Mouse (Mus musculus): Measurements from ENCODE around the gene Gm8113.
"Not testable (repeated sequence)": the region's sequence is repeated elsewhere in the genome, so short reads cannot be mapped to it uniquely, and the experiment has no call there.

Gm8113 gene

DNA sequence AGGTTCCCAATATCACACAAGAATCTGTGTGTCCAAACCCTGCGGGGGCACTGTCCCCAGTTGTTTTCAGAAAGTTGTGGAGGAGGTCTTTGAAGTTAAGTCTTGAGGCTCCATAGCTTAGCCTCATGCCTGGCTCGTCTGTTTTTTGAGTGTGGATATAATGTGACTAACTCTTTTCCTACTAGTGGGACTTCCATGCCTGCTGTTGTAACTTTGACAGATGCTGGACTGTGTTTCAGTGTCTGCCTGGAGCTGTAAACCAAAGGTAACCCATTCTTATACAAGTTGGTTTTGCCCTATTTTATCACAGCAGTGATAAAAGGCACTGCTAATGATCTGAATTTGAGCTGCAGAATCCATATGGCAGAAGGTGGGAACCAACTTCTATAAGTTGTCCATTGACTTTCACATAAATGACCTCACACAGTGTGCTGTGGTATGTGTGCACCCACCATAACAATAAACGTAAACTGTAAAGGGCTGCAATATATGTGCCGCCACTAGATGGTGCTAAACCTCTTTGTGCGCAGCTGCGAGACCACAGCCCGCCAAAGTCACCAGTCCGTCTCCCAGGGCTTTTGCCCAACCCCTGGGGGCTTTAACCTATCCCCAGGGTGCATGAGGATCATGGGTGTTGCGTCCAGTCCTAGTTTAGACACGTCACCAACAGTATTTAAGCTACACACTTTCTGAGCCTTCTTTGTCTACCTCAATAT lies at the start of gene Gm8113:
Gene Gm8113 (plus strand): TSS at position 703 of the 716 bp plus-strand sequence.
- DNase-seq, result peak; percentile 25 to 50

DNA sequence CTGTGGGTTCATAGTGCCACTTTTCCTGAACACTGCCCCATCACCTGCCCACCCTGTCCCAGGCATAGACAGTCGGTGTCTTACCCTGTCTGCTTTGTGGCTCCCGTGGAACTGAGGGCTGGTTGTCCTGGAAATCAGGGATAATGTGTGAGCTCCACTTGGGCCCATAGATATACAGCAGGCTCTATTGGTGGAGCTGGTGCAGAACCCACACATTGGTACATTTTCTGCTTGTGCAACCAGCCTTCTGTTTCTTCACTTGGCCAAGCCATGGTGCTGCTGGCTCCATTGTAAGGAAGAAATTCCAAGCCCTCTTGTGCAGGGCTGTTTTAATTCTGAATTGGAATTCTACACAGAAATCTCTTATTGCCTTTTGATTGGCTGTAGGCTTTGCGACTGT lies 49.8 kb upstream of the Gm8113 start, which contains the start of gene Ear1:
Gene Ear1 (minus strand): TSS at position 101 of the 400 bp plus-strand sequence.
- DNase-seq, result not testable (repeated sequence)

DNA sequence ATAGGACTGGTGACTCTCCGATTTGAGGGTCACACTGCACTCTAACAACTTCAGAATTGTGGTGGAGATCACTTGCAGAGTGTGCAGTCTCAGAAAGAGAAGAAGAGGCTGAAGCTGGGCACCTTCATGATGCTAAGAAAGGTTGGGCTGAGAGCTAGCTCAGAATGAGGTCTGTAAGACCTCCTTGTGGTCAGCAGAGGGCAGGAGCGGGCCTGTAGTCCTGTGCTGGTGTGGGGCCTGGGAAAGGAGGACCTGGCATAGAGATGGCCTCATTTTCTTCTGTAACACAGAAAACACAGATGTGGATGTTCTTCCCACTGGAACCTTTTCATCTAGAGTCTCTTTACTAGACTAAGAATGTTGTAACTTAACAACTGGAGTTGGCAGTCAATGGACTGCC lies 47.4 kb upstream of the Gm8113 start:
- not testable (repeated sequence) for DNase-seq

DNA sequence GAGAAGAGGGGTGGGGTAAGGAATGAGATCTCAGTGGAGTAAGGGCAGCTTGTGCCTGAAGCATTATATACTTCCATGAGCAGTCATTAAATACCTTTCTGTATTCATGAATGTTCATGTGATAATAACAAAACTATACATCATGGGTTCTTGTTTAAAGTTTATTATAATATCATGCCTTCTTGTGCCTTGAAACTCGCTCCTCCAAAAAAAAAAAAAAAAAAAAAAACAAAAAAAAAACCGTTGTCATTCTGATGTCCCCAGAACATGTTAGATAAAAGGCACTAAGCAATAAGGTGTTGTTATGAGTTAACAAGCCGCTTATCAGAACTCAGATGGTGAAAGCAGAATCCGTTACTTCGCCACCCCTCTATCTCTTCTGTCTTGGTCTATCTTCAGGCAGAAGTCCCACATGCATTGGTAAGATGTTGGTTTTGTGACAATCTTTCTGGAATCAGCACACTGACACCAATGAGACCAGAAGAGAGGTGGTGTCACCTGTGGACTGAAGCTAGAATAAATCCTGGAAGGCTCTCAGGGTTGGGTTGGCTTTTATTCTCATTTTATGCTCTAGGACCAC lies 45.1 kb upstream of the Gm8113 start:
- DNase-seq, result not testable (repeated sequence)

DNA sequence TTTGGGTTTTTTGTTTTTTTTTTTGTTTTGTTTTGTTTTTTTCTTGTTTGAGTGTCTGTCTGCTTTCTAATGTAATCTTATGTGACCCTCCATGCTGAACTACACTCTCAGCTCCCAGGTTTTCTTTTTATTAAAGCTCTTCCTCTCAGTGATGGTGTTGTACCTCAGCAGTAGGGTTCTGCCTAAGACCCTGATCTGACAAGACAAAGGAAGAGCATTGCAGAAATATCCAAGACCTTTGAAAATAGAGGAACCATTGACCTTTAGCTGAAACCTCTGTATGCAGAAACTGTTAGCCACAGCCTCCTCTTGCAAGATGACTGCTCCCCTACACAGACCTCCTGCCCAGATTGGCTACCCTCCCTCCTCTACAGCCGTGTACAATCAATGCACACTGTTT lies 39.0 kb upstream of the Gm8113 start:
- not testable (repeated sequence) for DNase-seq

DNA sequence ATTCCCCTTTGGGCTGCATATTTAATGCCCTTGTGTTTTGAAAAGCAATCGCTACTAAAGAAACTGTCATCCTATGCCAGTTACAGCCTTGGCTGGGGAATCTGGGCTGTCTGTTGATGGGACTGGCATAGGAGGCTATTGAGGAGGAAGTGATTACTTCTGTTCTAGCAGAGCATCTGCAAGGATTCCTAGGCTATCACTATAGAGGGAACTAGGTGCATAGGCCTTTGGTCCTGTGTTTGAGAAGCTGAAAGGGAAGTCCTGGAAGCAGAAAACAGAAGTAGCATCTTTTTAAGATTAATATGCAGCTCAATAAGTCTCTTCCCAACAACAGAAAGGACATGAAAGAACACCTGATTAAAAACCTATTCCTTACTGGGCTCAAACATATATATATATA lies 33.9 kb upstream of the Gm8113 start:
- DNase-seq, result not testable (repeated sequence)

DNA sequence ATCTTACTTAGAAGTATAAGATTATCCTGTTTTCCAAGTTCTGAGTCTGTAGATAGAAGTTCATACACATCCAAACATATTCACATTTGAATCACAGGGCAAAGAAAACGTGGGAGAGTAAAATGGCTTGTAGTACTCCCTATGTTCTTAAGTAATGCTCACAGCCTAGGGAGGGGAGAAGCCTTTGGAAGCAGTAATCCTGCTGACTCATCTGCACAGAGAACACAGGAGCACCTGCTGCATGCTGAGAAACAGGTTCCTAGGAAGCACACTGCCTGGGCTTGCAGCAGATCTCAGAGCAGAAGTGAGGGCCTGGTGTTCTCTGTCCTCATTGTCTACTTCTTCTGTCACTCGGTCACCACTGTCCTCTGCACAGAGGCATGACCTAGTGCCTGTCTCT lies 29.8 kb upstream of the Gm8113 start:
- not testable (repeated sequence) for DNase-seq

DNA sequence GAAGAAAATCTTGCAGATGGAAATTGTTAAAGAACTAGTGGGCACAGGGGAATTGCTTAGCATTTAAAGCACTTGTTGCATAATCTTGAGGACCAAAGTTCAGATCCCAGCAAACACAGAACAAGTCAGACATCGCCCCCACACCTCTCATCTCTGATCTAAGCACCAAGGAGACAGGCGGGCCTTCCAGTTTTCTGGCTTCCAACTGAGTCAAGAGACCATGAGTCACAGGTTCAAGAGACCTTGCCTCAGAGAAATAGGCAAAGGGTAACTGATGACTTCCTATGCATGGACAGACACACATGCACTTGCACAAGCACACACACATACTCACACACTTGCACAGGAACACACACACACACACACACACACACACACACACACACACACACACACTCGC lies 26.6 kb upstream of the Gm8113 start:
- DNase-seq, result not testable (repeated sequence)

DNA sequence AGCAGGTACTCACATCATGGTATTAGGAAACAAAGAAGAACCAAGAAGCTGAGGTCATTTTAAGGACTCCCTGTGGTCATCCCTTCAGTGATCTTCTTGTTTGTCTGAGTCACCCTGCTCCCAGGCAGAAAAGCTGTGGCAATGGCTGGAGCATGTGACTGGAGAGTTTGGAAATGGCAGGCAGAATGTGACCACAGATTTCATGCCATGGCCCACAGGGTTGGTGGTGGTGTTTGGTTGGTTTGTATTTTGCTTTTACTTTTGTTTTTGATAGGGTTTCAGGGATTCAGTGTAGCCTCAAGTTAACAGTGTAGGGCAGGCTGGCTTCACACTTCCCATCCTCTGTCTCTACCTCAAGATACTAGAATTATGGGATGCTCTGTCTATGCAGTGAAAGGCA lies 7.0 kb upstream of the Gm8113 start:
- DNase-seq, result not testable (repeated sequence)

DNA sequence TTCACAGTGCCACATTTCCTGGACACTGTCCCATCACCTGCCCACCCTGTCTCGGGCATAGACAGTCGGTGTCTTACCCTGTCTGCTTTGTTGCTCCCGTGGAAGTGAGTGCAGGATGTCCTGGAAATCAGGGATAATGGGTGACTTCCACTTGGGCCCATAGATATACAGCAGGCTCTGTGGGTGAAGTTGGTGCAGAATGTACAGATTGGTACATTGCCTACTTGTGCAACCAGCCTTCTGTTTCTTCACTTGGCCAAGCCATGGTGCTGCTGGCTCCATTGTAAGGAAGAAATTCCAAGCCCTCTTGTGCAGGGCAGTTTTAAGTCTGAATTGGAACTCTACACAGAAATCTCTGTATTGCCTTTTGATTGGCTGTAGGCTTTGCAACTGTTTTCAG lies 1.7 kb upstream of the Gm8113 start, which contains the start of gene Ear10:
Gene Ear10 (minus strand): TSS at position 101 of the 400 bp plus-strand sequence.
- DNase-seq, result not testable (repeated sequence)

DNA sequence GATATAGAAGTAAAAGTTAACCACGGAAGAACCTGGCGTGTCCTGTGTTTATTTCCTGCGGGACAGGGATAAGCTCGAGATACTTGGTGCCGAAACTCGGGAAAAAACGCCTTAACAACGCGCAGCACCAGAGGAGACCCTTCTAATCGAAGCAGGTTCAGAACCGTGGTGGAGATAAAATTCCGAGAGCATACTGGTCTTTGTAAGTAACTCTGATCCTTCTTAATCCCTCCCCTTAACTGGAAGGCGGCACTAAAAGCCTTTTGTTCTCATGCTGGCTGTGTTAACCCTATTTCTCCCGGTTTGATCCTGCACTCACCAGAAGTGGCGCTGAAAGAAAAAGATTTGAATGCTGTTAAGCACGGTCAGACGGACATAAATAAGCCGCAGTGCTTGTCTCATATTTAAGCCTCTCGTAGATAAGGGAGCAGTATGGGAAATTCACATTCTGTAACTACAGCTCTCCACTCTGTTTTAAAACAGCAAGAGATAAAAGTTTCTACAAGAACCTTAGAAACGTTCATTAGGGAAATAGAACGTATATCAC lies 287 bp downstream of the Gm8113 start:
- DNase-seq, result not testable (repeated sequence)

DNA sequence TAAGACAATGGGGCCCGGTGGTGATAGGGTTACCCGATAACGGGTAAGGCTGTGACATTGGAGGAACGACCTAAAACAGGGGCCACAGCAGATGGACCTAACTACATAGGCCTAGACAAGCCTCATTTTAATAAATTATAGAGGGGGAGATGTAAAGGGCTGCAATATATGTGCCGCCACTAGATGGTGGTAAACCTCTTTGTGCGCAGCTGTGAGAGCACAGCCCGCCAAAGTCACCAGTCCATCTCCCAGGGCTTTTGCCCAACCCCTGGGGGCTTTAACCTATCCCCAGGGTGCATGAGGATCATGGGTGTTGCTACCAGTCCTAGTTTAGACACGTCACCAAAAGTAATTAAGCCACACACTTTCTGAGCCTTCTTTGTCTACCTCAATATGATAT lies 7.8 kb downstream of the Gm8113 start:
- DNase-seq, result peak in 1 of 2 experiments; percentile 1

DNA sequence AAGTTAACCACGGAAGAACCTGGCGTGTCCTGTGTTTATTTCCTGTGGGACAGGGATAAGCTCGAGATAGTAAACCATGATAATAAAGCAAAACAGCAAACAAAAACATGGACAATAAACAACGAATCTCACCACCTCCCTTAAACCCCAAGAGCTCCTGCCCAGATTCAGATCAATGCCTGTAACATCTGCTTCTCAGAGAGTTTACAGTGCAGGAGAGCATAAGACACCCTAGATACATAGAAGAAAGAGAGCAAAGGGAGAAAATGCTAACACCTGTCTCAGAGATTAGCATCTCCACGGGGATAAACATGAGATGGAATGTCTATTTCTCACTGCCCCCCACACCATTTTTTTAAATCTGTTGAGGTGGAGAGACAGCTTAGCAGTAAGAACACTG lies 8.2 kb downstream of the Gm8113 start:
- DNase-seq, result not testable (repeated sequence)

DNA sequence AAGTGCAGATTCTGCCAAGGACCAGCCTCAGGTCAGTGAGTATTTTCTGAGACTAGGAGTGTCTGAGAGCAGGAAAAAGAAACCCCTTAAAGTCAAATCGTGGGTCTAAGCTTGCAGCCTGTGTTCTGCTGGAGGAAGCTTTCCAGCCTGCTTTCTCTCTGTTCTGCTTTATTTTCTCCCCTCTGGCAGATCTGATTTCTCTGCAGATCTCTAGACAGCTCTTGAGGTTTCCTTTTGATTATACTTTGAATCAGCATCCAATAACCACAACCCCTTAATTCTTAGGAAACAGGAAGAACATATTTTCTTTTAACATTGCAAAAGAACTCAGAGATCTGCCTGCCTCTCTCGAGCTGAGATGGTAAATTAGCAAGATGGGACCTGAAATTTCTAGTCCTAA lies 28.2 kb downstream of the Gm8113 start:
- not testable (repeated sequence) for DNase-seq

DNA sequence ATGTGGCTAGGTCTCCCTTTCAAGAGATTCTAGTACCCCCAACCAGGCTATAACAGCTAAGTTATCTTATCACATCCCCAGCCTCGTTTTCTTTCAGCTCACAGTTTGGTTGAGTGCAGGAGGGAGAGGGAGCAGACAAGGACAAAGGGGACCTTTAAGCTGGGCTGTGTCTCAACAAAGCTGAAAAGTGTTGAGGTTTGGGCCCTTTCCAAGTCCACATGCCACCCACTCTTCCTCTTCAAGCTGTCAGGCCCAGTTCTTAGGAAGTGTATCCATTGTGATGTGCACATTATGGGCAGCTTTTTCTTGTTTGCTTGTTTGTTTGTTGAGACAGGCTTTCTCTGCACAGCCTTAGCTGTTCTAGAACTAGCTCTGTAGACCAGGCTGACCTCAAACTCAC lies 29.9 kb downstream of the Gm8113 start:
- not testable (repeated sequence) for DNase-seq

DNA sequence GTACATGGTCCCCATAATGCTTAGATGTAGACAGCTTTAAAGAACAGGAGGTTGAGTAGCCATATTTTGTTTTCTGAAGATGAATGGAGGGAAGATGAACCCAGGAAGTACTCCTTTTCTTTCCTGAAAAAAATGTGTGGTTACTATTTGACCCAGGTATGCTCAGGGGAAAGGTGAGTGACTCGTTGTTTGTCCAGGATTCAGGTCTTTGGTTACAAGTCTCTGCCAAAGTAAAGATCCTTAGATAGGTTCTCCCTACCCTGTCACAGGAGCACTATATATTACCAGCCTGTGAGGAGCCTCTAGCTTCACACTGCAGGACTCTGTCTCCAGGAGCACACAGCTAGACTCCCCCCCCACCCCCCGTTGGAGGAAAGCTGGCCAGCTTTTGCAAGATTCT lies 31.6 kb downstream of the Gm8113 start, which contains the start of gene Ang5:
Gene Ang5 (plus strand): TSS at position 301 of the 400 bp plus-strand sequence.
- DNase-seq, result not testable (repeated sequence)
